ENCODE assay signal across 16 mouse cellular contexts in the genomic region with DNA sequence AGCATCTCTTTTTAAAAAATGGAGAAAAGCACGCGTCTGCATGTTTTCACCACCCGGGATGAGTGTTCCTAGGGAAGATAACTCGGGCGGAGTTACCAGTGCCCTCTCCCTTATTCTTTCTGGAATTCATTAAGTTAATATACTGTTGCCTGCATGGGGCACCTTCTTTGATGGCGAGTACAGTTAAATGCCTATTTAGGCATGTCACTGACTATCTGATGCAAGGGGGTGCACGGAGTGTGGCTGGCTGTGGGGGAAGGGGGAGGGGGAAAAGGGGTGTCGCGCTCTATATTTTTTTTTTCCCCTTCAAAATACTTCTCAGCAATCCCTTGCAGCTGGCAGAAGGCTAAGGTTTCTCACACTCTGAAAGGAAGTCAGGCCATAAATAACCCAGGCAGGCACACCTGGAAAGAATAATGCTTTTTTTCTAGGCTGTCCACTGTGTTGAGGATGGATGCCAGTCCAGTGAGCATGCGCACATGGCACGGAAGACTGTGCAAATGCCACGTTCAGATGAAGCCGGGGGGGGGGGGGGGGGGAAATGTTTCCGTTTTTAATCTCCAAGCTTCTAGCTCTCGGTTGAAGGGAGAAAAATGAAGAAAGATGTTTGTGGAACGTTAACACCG.
DNase-seq lines count a peak whose midpoint lies in the region; ATAC-seq and TF ChIP-seq lines count a peak whose summit lies in the region.
"Had no signal": no experiment of that assay in that cellular context is flagged by ENCODE, and none has a peak within 500 bp of the region (broad histone marks: within the 10 kb centered on the region; RNA-seq: fewer than 3 reads in every experiment).

No protein-coding gene starts in this region.

- no peaks in the 10 kb centered on the region for H3K79me2 ChIP-seq in heart, adult 2 months (replicated peaks; ENCODE audit: control insufficient read depth, insufficient read depth, low read length)

- no peak overlapping the region for H3K4me3 ChIP-seq in heart, adult 2 months
- no peak overlapping the region for H3K4me3 ChIP-seq in embryonic facial prominence, embryonic 14.5 days (ENCODE audit: low read depth, low read length)
- H3K4me3 ChIP-seq in limb, embryonic 14.5 days (replicated peaks; ENCODE audit: low read length) = no peak overlapping the region
- H3K4me3 ChIP-seq: hindbrain, embryonic 15.5 days; midbrain, embryonic 13.5 days had no signal

- no peak overlapping the region for H3K27ac ChIP-seq in heart, adult 2 months
- H3K27ac ChIP-seq in embryonic facial prominence, embryonic 14.5 days (replicated peaks; ENCODE audit: low read depth, low read length) = no peak overlapping the region; the same call in 1 of the 2 replicates
- peak overlapping the region; percentile 59 for H3K27ac ChIP-seq in limb, embryonic 14.5 days (replicated peaks; ENCODE audit: low read depth, low read length)
- H3K27ac ChIP-seq: hindbrain, embryonic 15.5 days; midbrain, embryonic 13.5 days had no signal

- no peaks in the 10 kb centered on the region for H3K9me3 ChIP-seq in embryonic facial prominence, embryonic 14.5 days (ENCODE audit: control insufficient read depth, low read length)
- no peaks in the 10 kb centered on the region for H3K9me3 ChIP-seq in limb, embryonic 14.5 days (ENCODE audit: control insufficient read depth, low read length)
- H3K9me3 ChIP-seq: hindbrain, embryonic 15.5 days; midbrain, embryonic 13.5 days had no signal

- H3K36me3 ChIP-seq in heart, adult 2 months (ENCODE audit: control insufficient read depth, insufficient read depth, low read length) = no peaks in the 10 kb centered on the region
- H3K36me3 ChIP-seq in embryonic facial prominence, embryonic 14.5 days (ENCODE audit: control insufficient read depth, insufficient read depth, low read length) = no peaks in the 10 kb centered on the region
- no peaks in the 10 kb centered on the region for H3K36me3 ChIP-seq in limb, embryonic 14.5 days (ENCODE audit: control insufficient read depth, insufficient read depth, low read length)
- H3K36me3 ChIP-seq: hindbrain, embryonic 15.5 days; midbrain, embryonic 13.5 days had no signal

- DNase-seq in heart, adult 11 months = peak; percentile 42
- no peak for DNase-seq in heart, adult 2 months
- peak; percentile 79 for DNase-seq in embryo, embryonic 11 days
- peak; percentile 57 for DNase-seq in embryonic facial prominence, embryonic 14.5 days (ENCODE audit: low spot score)
- peak; percentile 62 for DNase-seq in limb, embryonic 14.5 days (ENCODE audit: low spot score)
- no peak for DNase-seq in frontal cortex, postnatal 10 days (ENCODE audit: low spot score in 2 of 2)
- DNase-seq in ovary, postnatal 36 days (ENCODE audit: low spot score) = no peak
- DNase-seq: B cell, adult 2 months; cerebellum, postnatal 25 days; heart, adult 18-20 months; kidney, adult 11 months; kidney, postnatal 25 days; lung, postnatal 14 days; right cerebral cortex, postnatal 25 days had no signal

- WGBS in heart, adult 2 months = 68% methylated on average over 17 of the region's 17 CpGs
- 32% methylated on average over 17 of the region's 17 CpGs for WGBS in embryonic facial prominence, embryonic 14.5 days
- WGBS in limb, embryonic 14.5 days = 15% methylated on average over 17 of the region's 17 CpGs

- peak overlapping the region; percentile 35 for H3K4me2 ChIP-seq in embryonic facial prominence, embryonic 14.5 days (ENCODE audit: low read depth, low read length)
- H3K4me2 ChIP-seq in limb, embryonic 14.5 days (replicated peaks; ENCODE audit: low read depth, low read length, severe bottlenecking) = peak overlapping the region; percentile 33
- H3K4me2 ChIP-seq: hindbrain, embryonic 15.5 days; midbrain, embryonic 13.5 days had no signal

- H3K9ac ChIP-seq in heart, adult 2 months (ENCODE audit: low read depth, low read length) = no peak overlapping the region
- H3K9ac ChIP-seq in embryonic facial prominence, embryonic 14.5 days (ENCODE audit: low read depth, low read length) = no peak overlapping the region
- no peak overlapping the region for H3K9ac ChIP-seq in limb, embryonic 14.5 days (ENCODE audit: low read depth, low read length, severe bottlenecking)
- H3K9ac ChIP-seq: hindbrain, embryonic 15.5 days; midbrain, embryonic 13.5 days had no signal

- H3K27me3 ChIP-seq in heart, adult 2 months (ENCODE audit: control insufficient read depth, insufficient read depth, low read length) = no peaks in the 10 kb centered on the region
- H3K27me3 ChIP-seq in embryonic facial prominence, embryonic 14.5 days (replicated peaks; ENCODE audit: control insufficient read depth, insufficient read depth, low read length) = no peaks in the 10 kb centered on the region
- no peaks in the 10 kb centered on the region for H3K27me3 ChIP-seq in limb, embryonic 14.5 days (ENCODE audit: control insufficient read depth, insufficient read depth, low read length)

- no peaks in the 10 kb centered on the region for H3K4me1 ChIP-seq in heart, adult 2 months (ENCODE audit: control insufficient read depth, insufficient read depth, low read length)
- H3K4me1 ChIP-seq in embryonic facial prominence, embryonic 14.5 days (ENCODE audit: control insufficient read depth, insufficient read depth, low read length) = peaks cover 6% of the 10 kb centered on the region; the same call in 1 of the 2 replicates
- peaks cover 27% of the 10 kb centered on the region for H3K4me1 ChIP-seq in limb, embryonic 14.5 days (ENCODE audit: control insufficient read depth, insufficient read depth, low read length)

- ATAC-seq in embryonic facial prominence, embryonic 14.5 days (ENCODE audit: low read depth) = no peak
- no peak for ATAC-seq in limb, embryonic 14.5 days (ENCODE audit: low FRiP score, low read depth)
- ATAC-seq: midbrain, embryonic 13.5 days had no signal

- no peak for TF ChIP-seq EP300 in heart, adult 2 months (IDR thresholded peaks at IDR 0.05; ENCODE audit: insufficient read depth, low read depth, low read length)

- no peak for TF ChIP-seq CTCF in heart, adult 2 months (IDR thresholded peaks at IDR 0.05)

- intact Hi-C loops in heart, adult 2 months (cut with DNase I) = no loop called here

- no peak for TF ChIP-seq POLR2A in heart, adult 2 months (IDR thresholded peaks at IDR 0.05; ENCODE audit: insufficient read depth, low read depth, low read length)
- TF ChIP-seq POLR2A in limb, embryonic 14.5 days (IDR thresholded peaks at IDR 0.05; ENCODE audit: borderline replicate concordance, extremely low read depth, insufficient read depth, insufficient read length) = no peak

Comparison
In these comparisons a context has a peak if more than half of its experiments do, and no peak if none do; other contexts are left out.
1. DNase-seq: peak in heart, adult 11 months (single experiment), embryo, embryonic 11 days (single experiment), embryonic facial prominence, embryonic 14.5 days (single experiment) and limb, embryonic 14.5 days (single experiment); none in heart, adult 2 months (0 of 2), frontal cortex, postnatal 10 days (0 of 2) and ovary, postnatal 36 days (single experiment).